Mouse (Mus musculus) CH12.LX (cell line): Measurements from ENCODE around the gene Syne1. TPM values are rescaled to one million over a fixed set of nuclear protein-coding genes. Genes with fewer than 3 reads are reported as not detected.

ENCODE experiments used
- DNase-seq: peaks from one replicate; pipeline ENCODE4 v3.0.0-alpha.2; 2013; ENCODE audit errors: extremely low read depth
- H3K27ac ChIP-seq: 2 replicates; pipeline ENCODE4 v1.5.1; 2012; ENCODE audit warnings: low read depth, mild to moderate bottlenecking, control low read depth, moderate library complexity; ENCODE audit not compliant: insufficient read depth
- H3K27me3 ChIP-seq: replicated peaks from 2 replicates; pipeline ENCODE3; 2012; ENCODE audit warnings: inconsistent platforms
- H3K36me3 ChIP-seq, 2 experiments: replicated peaks in 1 of 2; 2 replicates each; pipeline versions ENCODE3 to v1.6.1; 2012; ENCODE audit warnings: inconsistent platforms in 1 of 2, low read length in 1 of 2, mild to moderate bottlenecking in 1 of 2, mixed read lengths in 1 of 2, moderate library complexity in 1 of 2; ENCODE audit not compliant: control insufficient read depth in 1 of 2, insufficient read depth in 1 of 2
- H3K4me1 ChIP-seq, 2 experiments: 2 replicates each; pipeline ENCODE4 v1.6.1; 2012; ENCODE audit warnings: inconsistent platforms in 1 of 2, moderate library complexity in 1 of 2; ENCODE audit not compliant: insufficient read depth in 2 of 2, control insufficient read depth in 1 of 2
- H3K4me2 ChIP-seq: 2 replicates; pipeline ENCODE4 v1.6.1; 2012; ENCODE audit warnings: low read depth, mild to moderate bottlenecking, control low read depth; ENCODE audit not compliant: poor library complexity, insufficient read depth, severe bottlenecking
- H3K4me3 ChIP-seq, 3 experiments: fragments of 150-350 bp in 1 of 3; sonication (generic) in 1 of 3; replicated peaks in 1 of 3; 2 replicates each; pipeline versions ENCODE3 to v1.5.1; 2011 to 2012; ENCODE audit warnings: low read depth in 2 of 3, low read length in 2 of 3, mild to moderate bottlenecking in 2 of 3, moderate library complexity in 2 of 3, control low read depth in 1 of 3, improper control_type of control experiment in 1 of 3, inconsistent platforms in 1 of 3, mixed read lengths in 1 of 3; ENCODE audit not compliant: poor library complexity in 1 of 3
- H3K79me2 ChIP-seq: replicated peaks from 2 replicates; pipeline ENCODE4 v1.6.1; 2012; ENCODE audit warnings: mild to moderate bottlenecking, moderate library complexity; ENCODE audit not compliant: control insufficient read depth, poor library complexity, insufficient read depth, severe bottlenecking; ENCODE audit errors: extremely low read depth
- H3K9ac ChIP-seq: 2 replicates; pipeline ENCODE4 v1.6.1; 2012; ENCODE audit warnings: low read depth, mild to moderate bottlenecking, control low read depth, moderate library complexity; ENCODE audit not compliant: insufficient read depth
- H3K9me3 ChIP-seq: replicated peaks from 2 replicates; pipeline ENCODE3; 2012; ENCODE audit warnings: low read length, inconsistent platforms, mixed read lengths
- CHD1 ChIP-seq: IDR thresholded peaks from 2 replicates; pipeline ENCODE4 v1.6.1; 2012; ENCODE audit warnings: low read depth, low read length, improper control_type of control experiment, inconsistent platforms
- CHD2 ChIP-seq: IDR thresholded peaks from 2 replicates; pipeline ENCODE4 v1.6.1; 2011; ENCODE audit warnings: low read length, improper control_type of control experiment
- CTCF ChIP-seq, 2 experiments: IDR thresholded peaks in 1 of 2; conservative IDR thresholded peaks in 1 of 2; 2 replicates each; pipeline ENCODE4 v1.5.1; 2011 to 2012; ENCODE audit warnings: low read depth in 2 of 2, low read length in 2 of 2, improper control_type of control experiment in 1 of 2, inconsistent platforms in 1 of 2, mild to moderate bottlenecking in 1 of 2, moderate library complexity in 1 of 2
- E2F4 ChIP-seq: IDR thresholded peaks from 2 replicates; pipeline ENCODE4 v1.6.1; 2011; ENCODE audit warnings: low read depth, low read length, improper control_type of control experiment; ENCODE audit not compliant: insufficient replicate concordance
- ETS1 ChIP-seq: conservative IDR thresholded peaks from 2 replicates; pipeline ENCODE4 v1.6.1; 2012; ENCODE audit warnings: low read depth, mild to moderate bottlenecking, inconsistent platforms, low read length, improper control_type of control experiment, moderate library complexity
- GABPA ChIP-seq: IDR thresholded peaks from 2 replicates; pipeline ENCODE4 v1.6.1; 2012; ENCODE audit warnings: low read depth, low read length, improper control_type of control experiment, inconsistent platforms; ENCODE audit not compliant: insufficient replicate concordance
- HCFC1 ChIP-seq: IDR thresholded peaks from 2 replicates; pipeline ENCODE4 v1.6.1; 2012; ENCODE audit warnings: low read depth, mild to moderate bottlenecking, inconsistent platforms, low read length, improper control_type of control experiment
- MEF2A ChIP-seq: IDR thresholded peaks from 2 replicates; pipeline ENCODE4 v1.6.1; 2014; ENCODE audit warnings: low read depth, mild to moderate bottlenecking, inconsistent platforms, low read length, improper control_type of control experiment, borderline replicate concordance
- MXI1 ChIP-seq: IDR thresholded peaks from 2 replicates; pipeline ENCODE4 v1.6.1; 2011; ENCODE audit warnings: mild to moderate bottlenecking, low read depth, low read length, improper control_type of control experiment
- MYC ChIP-seq: IDR thresholded peaks from 2 replicates; pipeline ENCODE4 v1.6.1; 2011; ENCODE audit warnings: low read depth, mild to moderate bottlenecking, improper control_type of control experiment, low read length
- NRF1 ChIP-seq: IDR thresholded peaks from 2 replicates; pipeline ENCODE4 v1.6.1; 2014; ENCODE audit warnings: low read depth, mild to moderate bottlenecking, inconsistent platforms, low read length, improper control_type of control experiment, moderate library complexity
- PAX5 ChIP-seq: IDR thresholded peaks from 2 replicates; pipeline ENCODE4 v1.6.1; 2012; ENCODE audit warnings: low read length, inconsistent platforms, mixed read lengths
- SIN3A ChIP-seq: IDR thresholded peaks from 2 replicates; pipeline ENCODE4 v1.6.1; 2012; ENCODE audit warnings: low read length, improper control_type of control experiment, inconsistent platforms
- SMC3 ChIP-seq: IDR thresholded peaks from 2 replicates; pipeline ENCODE4 v1.6.1; 2011; ENCODE audit warnings: low read depth, low read length, improper control_type of control experiment
- TBP ChIP-seq: conservative IDR thresholded peaks from 2 replicates; pipeline ENCODE4 v1.6.1; 2011; ENCODE audit warnings: low read depth, low read length, improper control_type of control experiment
- USF2 ChIP-seq: conservative IDR thresholded peaks from 2 replicates; pipeline ENCODE4 v1.6.1; 2011; ENCODE audit warnings: low read depth, low read length, improper control_type of control experiment
- ZC3H11A ChIP-seq: IDR thresholded peaks from 2 replicates; pipeline ENCODE4 v1.6.1; 2012; ENCODE audit warnings: low read depth, mild to moderate bottlenecking, inconsistent platforms, low read length, improper control_type of control experiment
- ZMIZ1 ChIP-seq: IDR thresholded peaks from 2 replicates; pipeline ENCODE4 v1.6.1; 2012; ENCODE audit warnings: low read depth, mild to moderate bottlenecking, inconsistent platforms, low read length, improper control_type of control experiment
- ZNF384 ChIP-seq: IDR thresholded peaks from 2 replicates; pipeline ENCODE4 v1.6.1; 2012; ENCODE audit warnings: low read depth, low read length, improper control_type of control experiment, inconsistent platforms
- dilution Hi-C: fragments of 300-500 bp; cut with MboI; formaldehyde crosslinking; loops from 2 replicates; pipeline ENCODE4 v1.14.3; 2020; ENCODE audit warnings: low sequenced_read_pairs; ENCODE audit not compliant: extremely low pct_unique_long_range_greater_than_20kb, extremely low pct_ligation_motif_present
- in situ Hi-C: fragments of 300-500 bp; cut with MboI; formaldehyde crosslinking; loops from 3 replicates; pipeline ENCODE4 v1.14.3; 2019; ENCODE audit warnings: low sequenced_read_pairs, low pct_ligation_motif_present, low pct_unique_long_range_greater_than_20kb, mixed read lengths
- polyA plus RNA-seq: library from polyadenylated mRNA; unstranded; fragments of >175 nt; gene quantifications from 2 replicates; pipeline ENCODE4 v1.2.1, GENCODE M21; 2012; ENCODE audit warnings: low read depth; ENCODE audit not compliant: insufficient read length
- total RNA-seq, 2 experiments: library from RNA; depleted of rRNA; stranded (reverse); fragments of 300-350 nt in 1 of 2; fragments of >200 nt in 1 of 2; gene quantifications; 2 replicates each; pipeline ENCODE4 v1.2.3; 2012 to 2014

Gene Syne1
- total and polyA plus RNA-seq, 3 experiments = 3.1 to 7.6 (median 3.6) TPM

DNA sequence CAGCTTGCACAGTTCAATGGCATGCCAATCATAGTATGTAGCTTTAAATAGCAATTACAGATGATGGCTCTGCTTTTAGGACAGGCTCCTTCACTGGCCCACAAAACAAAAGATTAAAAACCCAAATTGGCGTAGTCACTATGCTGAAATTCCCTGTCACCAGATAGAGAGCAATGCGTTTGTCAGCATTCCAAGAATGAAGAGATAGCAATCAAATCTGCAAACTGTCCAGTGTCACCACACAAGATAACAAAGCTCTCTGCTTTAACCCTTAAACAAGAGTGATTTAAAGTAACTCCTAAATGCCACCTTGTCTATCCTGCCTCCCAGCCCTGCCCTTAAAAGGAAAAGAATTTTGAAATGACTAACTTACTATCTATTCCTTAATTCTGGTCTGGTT is 374.9 kb downstream of the Syne1 start:
- H3K27ac ChIP-seq = no peak overlapping the region
- no peak for DNase-seq
- H3K4me2 ChIP-seq = no peak overlapping the region
- peaks cover 0 to 19% of the 10 kb centered on the region in 2 experiments for H3K36me3 ChIP-seq
- H3K4me1 ChIP-seq = no peaks in the 10 kb centered on the region
- in situ Hi-C loops = no loop called here
- no peaks in the 10 kb centered on the region for H3K79me2 ChIP-seq
- H3K9me3 ChIP-seq = no peaks in the 10 kb centered on the region
- no peak for TF ChIP-seq GABPA
- no peak for TF ChIP-seq MXI1
- TF ChIP-seq SMC3 = no peak
- no peak for TF ChIP-seq HCFC1
- no peak for TF ChIP-seq SIN3A
- no peak for TF ChIP-seq TBP
- no peak for TF ChIP-seq CHD2
- TF ChIP-seq ZC3H11A = no peak
- TF ChIP-seq USF2 = no peak
- no peak for TF ChIP-seq ETS1
- no peak for TF ChIP-seq ZNF384
- TF ChIP-seq ZMIZ1 = no peak
- no peak for TF ChIP-seq NRF1
- no peak for TF ChIP-seq CHD1
- TF ChIP-seq E2F4 = no peak
- no peak for TF ChIP-seq PAX5
- TF ChIP-seq, all 38 proteins: peak for 0
- dilution Hi-C loops = no loop called here
- H3K4me3 ChIP-seq = no peak overlapping the region
- no peaks in the 10 kb centered on the region for H3K27me3 ChIP-seq
- no peak overlapping the region for H3K9ac ChIP-seq

DNA sequence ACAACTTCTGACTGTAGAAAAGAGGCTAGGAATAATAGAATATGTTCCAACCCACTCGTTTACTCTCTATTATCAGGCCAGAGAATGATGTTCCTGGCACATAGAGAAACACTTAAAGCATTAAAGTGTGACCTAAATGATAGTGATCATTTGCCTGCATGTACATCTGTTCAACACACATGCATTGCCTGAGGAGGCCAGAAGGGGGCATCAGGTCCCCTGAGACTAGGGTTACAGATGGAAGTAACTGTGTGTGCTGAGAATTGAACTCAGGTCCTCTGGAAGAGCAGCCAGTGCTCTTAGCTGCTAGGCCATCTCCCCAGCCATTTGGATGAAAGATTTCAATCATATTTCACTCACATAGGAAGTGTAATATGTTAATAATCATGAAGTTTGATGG is 380.9 kb downstream of the Syne1 start:
- dilution Hi-C loops = no loop called here
- H3K4me1 ChIP-seq = no peaks in the 10 kb centered on the region

More for the DNA sequence above, 380.9 kb downstream of the Syne1 start:
- no peaks in the 10 kb centered on the region for H3K79me2 ChIP-seq
- no peak for TF ChIP-seq USF2
- peak; percentile 31; the same call in 1 of the 2 replicates for TF ChIP-seq SMC3
- TF ChIP-seq ZC3H11A = no peak
- TF ChIP-seq CTCF (conservative IDR thresholded peaks at IDR 0.05 in 1 of 2, IDR thresholded peaks at IDR 0.05 in 1 of 2; ENCODE audit: low read depth in 2 of 2, low read length in 2 of 2) = peak; percentile 21 to 41; a peak in 2 of 4 replicates
- TF ChIP-seq MEF2A = no peak
- TF ChIP-seq MYC = no peak
- no peak overlapping the region for H3K27ac ChIP-seq
- DNase-seq = no peak
- H3K9me3 ChIP-seq = peaks cover 3% of the 10 kb centered on the region
- H3K4me2 ChIP-seq = no peak overlapping the region
- H3K4me3 ChIP-seq = no peak overlapping the region
- in situ Hi-C loops = loop anchor here (25.0 kb wide), 2 partner anchors 558 to 758 kb away; partner anchors contain the start of gene Esr1
- no peak overlapping the region for H3K9ac ChIP-seq
- peaks cover 0 to 38% of the 10 kb centered on the region in 2 experiments for H3K36me3 ChIP-seq
- no peaks in the 10 kb centered on the region for H3K27me3 ChIP-seq
